Mouse (Mus musculus) left cerebral cortex, adult 6 months (tissue): Measurements from ENCODE around the gene Tnfrsf25. TPM values are rescaled to one million over a fixed set of nuclear protein-coding genes. Genes with fewer than 3 reads are reported as not detected.

ENCODE experiments used
- long read RNA-seq, 2 experiments: library from polyadenylated mRNA; unstranded; transcript quantifications; one replicate each; pipeline ENCODE4 v2.0.0; 2019 to 2020
- polyA plus RNA-seq: library from polyadenylated mRNA; unstranded; fragments of <200 nt; fragmentation: Nextera tagmentation; gene quantifications from 2 replicates; pipeline ENCODE4 v1.2.3, GENCODE M21; 2021

The Tnfrsf25 gene
- 0.10 and 0.37 TPM in 2 replicates for polyA plus RNA-seq
- long read RNA-seq, experiment 1, partial matches to known transcripts = 0 of 2 reads
- long read RNA-seq, experiment 1, other reads (novel, unspliced or antisense) = 2 of 2 reads
- long read RNA-seq, experiment 2 = 0 reads

DNA sequence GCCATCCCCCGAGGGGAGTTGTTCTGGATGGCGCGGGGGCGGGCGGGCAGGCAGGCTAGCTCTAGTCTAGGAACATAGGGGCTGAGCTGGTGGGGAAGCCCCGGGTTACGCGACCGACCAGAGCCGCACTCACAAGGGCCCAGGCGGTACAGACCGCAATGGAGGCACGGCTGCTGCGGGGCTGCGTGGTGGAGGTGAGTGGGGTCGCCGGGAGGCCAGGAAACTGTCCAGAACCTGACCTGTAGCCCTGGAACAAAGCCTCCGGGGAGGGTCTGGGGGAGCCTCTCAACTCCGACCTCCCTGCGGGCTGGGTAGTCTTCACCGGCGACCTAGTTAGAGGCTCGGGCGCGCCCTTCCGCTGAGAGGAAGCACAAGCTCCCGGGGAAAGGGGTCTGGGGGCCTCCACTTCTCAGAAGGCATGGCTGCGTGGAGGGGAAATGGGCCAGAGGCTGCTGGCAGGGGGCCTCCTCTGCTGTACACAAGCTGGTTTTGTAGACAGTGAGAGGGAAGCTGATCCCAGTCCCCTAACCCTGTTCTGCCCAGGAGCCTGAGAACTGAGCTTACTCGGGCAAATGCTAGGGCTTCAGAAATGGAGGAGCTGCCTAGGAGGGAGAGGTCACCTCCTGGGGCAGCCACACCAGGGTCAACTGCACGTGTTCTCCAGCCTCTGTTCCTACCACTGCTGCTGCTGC lies at the start of gene Tnfrsf25:
TSS of gene Tnfrsf25 (plus strand) at position 14 of the 692 bp plus-strand sequence.

DNA sequence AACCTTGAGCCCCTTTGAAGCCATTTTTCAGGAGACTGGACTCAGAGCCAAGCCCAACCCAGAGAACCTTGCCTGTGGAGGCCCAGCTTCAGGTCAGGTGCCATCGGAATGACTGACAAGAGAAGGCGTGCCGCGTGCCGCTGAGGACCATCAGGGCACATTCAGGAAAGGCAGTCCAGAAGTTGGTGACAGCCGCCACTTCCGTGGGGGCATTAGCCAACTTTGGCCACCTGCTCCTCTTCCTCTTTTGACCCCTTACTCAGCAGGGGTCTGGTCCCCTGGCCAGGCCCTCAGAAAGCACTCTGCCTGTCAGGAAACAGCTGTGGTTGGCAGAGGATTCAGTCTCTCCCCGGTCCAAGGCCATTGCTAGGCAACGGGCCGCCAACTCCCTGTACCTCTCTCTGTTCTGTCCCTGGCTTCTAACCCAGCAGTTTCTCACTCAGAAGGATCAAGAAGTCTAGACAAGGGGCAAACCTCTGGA lies 43.6 kb upstream of the Tnfrsf25 start, which contains the start of gene Plekhg5:
TSS of gene Plekhg5 (plus strand) at position 378 of the 481 bp plus-strand sequence.

DNA sequence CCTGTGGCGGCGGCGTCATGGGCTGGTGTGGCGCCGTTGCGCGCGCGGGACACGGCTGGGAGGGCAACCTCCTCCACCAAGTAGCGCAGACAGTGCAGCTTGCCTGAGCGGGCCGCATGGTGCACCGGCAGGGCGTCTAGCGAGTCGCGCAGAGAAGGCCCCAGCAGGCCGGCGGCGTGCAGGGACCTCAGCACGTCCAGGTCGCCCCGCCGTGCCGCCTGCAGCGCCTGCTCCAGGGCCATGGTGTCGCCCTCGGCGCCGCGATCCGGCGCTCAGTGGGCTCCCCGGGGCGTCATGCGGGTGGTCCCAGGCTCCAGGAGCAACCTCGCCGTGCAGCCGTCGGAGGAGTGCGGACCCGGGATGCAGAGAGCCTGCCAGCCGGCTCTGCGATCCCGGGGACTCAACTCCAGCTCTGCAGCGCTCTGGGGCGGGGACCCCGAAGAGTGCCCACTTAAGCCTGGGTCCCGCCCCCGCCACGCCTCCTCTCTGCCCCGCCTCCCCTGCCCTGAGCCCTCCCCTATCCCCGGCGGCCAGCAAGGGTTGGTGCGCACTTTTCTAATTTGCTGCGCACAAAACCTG lies 36.3 kb downstream of the Tnfrsf25 start, which contains the start of gene Espn:
TSS of gene Espn (minus strand) at position 406 of the 579 bp plus-strand sequence.

DNA sequence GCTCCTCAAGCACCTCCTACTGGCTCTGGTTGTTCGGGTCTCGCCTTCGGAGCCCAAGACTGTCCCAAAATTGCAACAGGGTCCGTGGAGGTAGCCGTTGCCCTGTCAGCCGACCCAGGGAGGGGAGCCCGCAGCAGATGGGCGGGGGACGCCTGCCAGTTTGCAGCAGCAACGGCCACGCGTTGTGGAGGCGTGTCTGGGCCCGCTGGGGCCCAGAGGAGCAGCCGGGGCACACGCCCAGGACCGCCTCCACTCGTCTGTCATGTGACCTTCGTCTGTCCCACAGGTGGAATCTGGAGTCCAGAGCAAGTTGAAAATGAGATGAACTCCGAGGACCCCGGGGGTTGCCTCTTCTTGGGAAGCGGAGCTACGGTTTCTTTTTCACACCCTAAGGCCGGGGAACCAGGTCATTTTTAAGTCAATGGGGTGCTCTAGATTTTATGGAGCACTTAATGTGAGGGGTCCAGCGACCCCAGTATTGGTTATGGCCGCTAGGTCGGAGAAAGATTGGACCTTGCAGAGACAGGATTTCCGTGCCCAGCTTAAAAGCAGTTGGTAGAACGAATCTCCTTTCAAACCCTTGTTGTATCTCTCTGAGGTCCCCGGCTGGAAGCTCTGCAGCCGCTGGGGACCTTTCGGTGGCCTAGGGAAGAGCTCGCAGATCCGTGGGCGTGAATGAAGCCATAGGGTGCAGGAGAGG lies 43.0 kb downstream of the Tnfrsf25 start, which contains the start of gene Hes2:
TSS of gene Hes2 (plus strand) at position 283 of the 700 bp plus-strand sequence.

Other genes with a start within 250 kb of the Tnfrsf25 start
- gene Dnajc11, start 182.2 kb upstream of the Tnfrsf25 start, polyA plus RNA-seq = 31.5 and 39.2 TPM in 2 replicates
- gene Thap3, start 126.9 kb upstream of the Tnfrsf25 start, polyA plus RNA-seq = 18.2 and 24.9 TPM in 2 replicates
- 5.4 and 8.9 TPM in 2 replicates for gene Phf13, start 119.7 kb upstream of the Tnfrsf25 start, polyA plus RNA-seq
- 4.2 and 9.0 TPM in 2 replicates for gene Klhl21, start 107.1 kb upstream of the Tnfrsf25 start, polyA plus RNA-seq
- gene Zbtb48, start 88.3 kb upstream of the Tnfrsf25 start, polyA plus RNA-seq = 6.2 and 6.5 TPM in 2 replicates
- 0.11 and 0.15 TPM in 2 replicates for gene Tas1r1, start 77.4 kb upstream of the Tnfrsf25 start, polyA plus RNA-seq
- 5.2 and 9.1 TPM in 2 replicates for gene Nol9, start 76.6 kb upstream of the Tnfrsf25 start, polyA plus RNA-seq
- 10.1 and 17.7 TPM in 2 replicates for gene Plekhg5, start 43.4 kb upstream of the Tnfrsf25 start, polyA plus RNA-seq
- 0.93 and 2.0 TPM in 2 replicates for gene Espn, start 36.4 kb downstream of the Tnfrsf25 start, polyA plus RNA-seq
- not detected in 2 replicates for gene Hes2, start 42.9 kb downstream of the Tnfrsf25 start, polyA plus RNA-seq
- gene Acot7, start 62.2 kb downstream of the Tnfrsf25 start, polyA plus RNA-seq = 310 and 366 TPM in 2 replicates
- 2.4 and 6.7 TPM in 2 replicates for gene Gpr153, start 158.3 kb downstream of the Tnfrsf25 start, polyA plus RNA-seq
- gene Hes3, start 175.7 kb downstream of the Tnfrsf25 start, polyA plus RNA-seq = 0.13 and 0.26 TPM in 2 replicates
- 17.0 and 18.5 TPM in 2 replicates for gene Icmt, start 181.3 kb downstream of the Tnfrsf25 start, polyA plus RNA-seq
- gene Rnf207, start 203.1 kb downstream of the Tnfrsf25 start, polyA plus RNA-seq = 1.6 and 1.9 TPM in 2 replicates
- gene Rpl22, start 209.8 kb downstream of the Tnfrsf25 start, polyA plus RNA-seq = 355 and 361 TPM in 2 replicates
- 73.6 and 117 TPM in 2 replicates for gene Chd5, start 222.7 kb downstream of the Tnfrsf25 start, polyA plus RNA-seq